Comparison of ENCODE assay signal across 8 mouse cellular contexts in genomic region chr7:4865090-4865489, GRCm38 (mm10). TPM values are rescaled to one million over a fixed set of nuclear protein-coding genes. Genes with fewer than 3 reads are reported as not detected.
A peak's percentile ranks its signal among the peaks of the same experiment; 100 is the strongest.
DNase-seq lines count a peak whose midpoint lies in the region; ATAC-seq lines count a peak whose summit lies in the region.

No protein-coding gene starts in this region.

- no peaks in the 10 kb centered on the region; the same call in 1 of the 2 replicates for H3K9me3 ChIP-seq in forebrain, embryonic 15.5 days
- no peaks in the 10 kb centered on the region; the same call in 1 of the 2 replicates for H3K9me3 ChIP-seq in lung, embryonic 16.5 days (ENCODE audit: control insufficient read depth, low read length)

- H3K27me3 ChIP-seq in forebrain, embryonic 15.5 days, result no peaks in the 10 kb centered on the region
- no peaks in the 10 kb centered on the region for H3K27me3 ChIP-seq in lung, embryonic 16.5 days (ENCODE audit: control insufficient read depth, insufficient read depth, low read depth, low read length)

- H3K4me2 ChIP-seq in forebrain, embryonic 15.5 days (replicated peaks), result peak overlapping the region; percentile 68
- peak overlapping the region; percentile 77 for H3K4me2 ChIP-seq in lung, embryonic 16.5 days (ENCODE audit: low read depth, low read length)

- no peak for ATAC-seq in forebrain, embryonic 15.5 days (replicated peaks)
- ATAC-seq in lung, embryonic 16.5 days (ENCODE audit: low read depth), result no peak

- WGBS in forebrain, embryonic 15.5 days, result 60% methylated on average over 5 of the region's 5 CpGs
- 66% methylated on average over 5 of the region's 5 CpGs for WGBS in lung, embryonic 16.5 days

- peaks cover 15% of the 10 kb centered on the region for H3K4me1 ChIP-seq in forebrain, embryonic 15.5 days
- H3K4me1 ChIP-seq in lung, embryonic 16.5 days (replicated peaks; ENCODE audit: control insufficient read depth, insufficient read depth, low read length), result peaks cover 22% of the 10 kb centered on the region

- peak overlapping the region; percentile 59 for H3K4me3 ChIP-seq in forebrain, embryonic 15.5 days
- peak overlapping the region; percentile 66 for H3K4me3 ChIP-seq in lung, embryonic 16.5 days (ENCODE audit: low read length)

- H3K9ac ChIP-seq in forebrain, embryonic 15.5 days (replicated peaks), result no peak overlapping the region
- peak overlapping the region; percentile 84; the same call in 1 of the 2 replicates for H3K9ac ChIP-seq in lung, embryonic 16.5 days (ENCODE audit: low read length)

- intact Hi-C loops in left cerebral cortex, postnatal 4 days (cut with DNase I), result no loop called here

- H3K27ac ChIP-seq in forebrain, embryonic 15.5 days (replicated peaks), result peak overlapping the region; percentile 69; the same call in 1 of the 2 replicates
- peak overlapping the region; percentile 76; the same call in 1 of the 2 replicates for H3K27ac ChIP-seq in lung, embryonic 16.5 days (ENCODE audit: low read length)

- DNase-seq in left cerebral cortex, postnatal 4 days, result peak; percentile 41
- no peak for DNase-seq in left cerebral cortex, adult 8-10 months (ENCODE audit: low spot score in 2 of 2)
- DNase-seq in brain, adult 2 months (ENCODE audit: low read depth, low spot score), result peak; percentile 62
- DNase-seq in kidney, adult 8-10 months, result peak; percentile 60 to 69
- peak; percentile 22 to 68 for DNase-seq in spleen, postnatal 10 days (ENCODE audit: low spot score in 2 of 2)
- DNase-seq in right cerebral cortex, postnatal 14 days, result no peak

- H3K36me3 ChIP-seq in forebrain, embryonic 15.5 days, result no peaks in the 10 kb centered on the region
- no peaks in the 10 kb centered on the region for H3K36me3 ChIP-seq in lung, embryonic 16.5 days (ENCODE audit: control insufficient read depth, insufficient read depth, low read length)

RNA-seq across cellular contexts. Expression of gene Isoc2b, which starts 5.0 kb away (rescaled TPM):
- total RNA-seq in left cerebral cortex, postnatal 4 days (2021), result 1 to 10 TPM; 1.2 to 1.9 TPM
- 1 to 10 TPM; 8.3 to 10.0 (median 9.1) TPM for total RNA-seq in left cerebral cortex, adult 8-10 months (2022)
- polyA plus RNA-seq in forebrain, embryonic 15.5 days (2015; fragmentation: Nextera tagmentation; extraction: Ambion mirVana), result 3.7 and 4.8 TPM in 2 replicates
- 14.1 and 15.7 TPM in 2 replicates for polyA plus RNA-seq in lung, embryonic 16.5 days (2015; fragmentation: Nextera tagmentation; extraction: Ambion mirVana)

RNA-seq across cellular contexts. Expression of gene Isoc2a, which starts 11.9 kb away (rescaled TPM):
- total RNA-seq in left cerebral cortex, postnatal 4 days (2021), result 1 to 10 TPM; 6.2 to 6.5 TPM
- total RNA-seq in left cerebral cortex, adult 8-10 months (2022), result 10 to 100 TPM; 16.1 to 17.7 (median 17.1) TPM
- polyA plus RNA-seq in forebrain, embryonic 15.5 days (2015; fragmentation: Nextera tagmentation; extraction: Ambion mirVana), result 0.65 and 0.76 TPM in 2 replicates
- polyA plus RNA-seq in lung, embryonic 16.5 days (2015; fragmentation: Nextera tagmentation; extraction: Ambion mirVana), result 0.87 and 1.3 TPM in 2 replicates

RNA-seq across cellular contexts. Expression of gene Shisa7, which starts 20.6 kb away (rescaled TPM):
- total RNA-seq in left cerebral cortex, postnatal 4 days (2021), result 100 to 1,000 TPM; 112 to 126 TPM
- 100 to 1,000 TPM; 105 to 117 (median 110) TPM for total RNA-seq in left cerebral cortex, adult 8-10 months (2022)
- 8.8 and 10.7 TPM in 2 replicates for polyA plus RNA-seq in forebrain, embryonic 15.5 days (2015; fragmentation: Nextera tagmentation; extraction: Ambion mirVana)
- polyA plus RNA-seq in lung, embryonic 16.5 days (2015; fragmentation: Nextera tagmentation; extraction: Ambion mirVana), result 0.99 and 1.2 TPM in 2 replicates

RNA-seq across cellular contexts. Expression of gene Gm36210, which starts 41.2 kb away (rescaled TPM):
- under 1 TPM; 0.50 to 0.74 TPM for total RNA-seq in left cerebral cortex, postnatal 4 days (2021)
- total RNA-seq in left cerebral cortex, adult 8-10 months (2022), result under 1 TPM in 3 of 4 experiments, not detected in 1; 0.48 to 0.65 (median 0.51) TPM
- polyA plus RNA-seq in forebrain, embryonic 15.5 days (2015; fragmentation: Nextera tagmentation; extraction: Ambion mirVana), result 0.31 and 0.33 TPM in 2 replicates
- polyA plus RNA-seq in lung, embryonic 16.5 days (2015; fragmentation: Nextera tagmentation; extraction: Ambion mirVana), result 0.21 TPM in 1 of 2 replicates, not detected in the other

RNA-seq across cellular contexts. Expression of gene Zfp628, which starts 49.9 kb away (rescaled TPM):
- total RNA-seq in left cerebral cortex, postnatal 4 days (2021), result 10 to 100 TPM; 21.1 to 21.4 TPM
- total RNA-seq in left cerebral cortex, adult 8-10 months (2022), result 10 to 100 TPM; 14.7 to 16.8 (median 15.5) TPM
- polyA plus RNA-seq in forebrain, embryonic 15.5 days (2015; fragmentation: Nextera tagmentation; extraction: Ambion mirVana), result 4.0 and 4.2 TPM in 2 replicates
- 3.4 and 3.7 TPM in 2 replicates for polyA plus RNA-seq in lung, embryonic 16.5 days (2015; fragmentation: Nextera tagmentation; extraction: Ambion mirVana)

Comparison
In these comparisons a context has a peak if more than half of its experiments do, and no peak if none do; other contexts are left out.
1. DNase-seq: peak in left cerebral cortex, postnatal 4 days (single experiment), brain, adult 2 months (single experiment), kidney, adult 8-10 months (2 of 2) and spleen, postnatal 10 days (2 of 2); none in left cerebral cortex, adult 8-10 months (0 of 2) and right cerebral cortex, postnatal 14 days (single experiment).